Mouse (Mus musculus) MEL (cell line): ENCODE data around the gene Ext2.

ENCODE experiments used
- CHD1 ChIP-seq: IDR thresholded peaks from 2 replicates; pipeline ENCODE4 v1.6.1; 2012; ENCODE audit warnings: low read depth, mild to moderate bottlenecking, inconsistent platforms, low read length, improper control_type of control experiment
- CHD2 ChIP-seq: IDR thresholded peaks from 2 replicates; pipeline ENCODE4 v1.6.1; 2011; ENCODE audit warnings: low read length, improper control_type of control experiment
- CTCF ChIP-seq, 3 experiments: IDR thresholded peaks in 2 of 3; conservative IDR thresholded peaks in 1 of 3; 2 replicates each; pipeline ENCODE4 v1.5.1; 2011 to 2012; ENCODE audit warnings: low read length in 3 of 3, low read depth in 2 of 3, mild to moderate bottlenecking in 2 of 3, improper control_type of control experiment in 1 of 3, inconsistent platforms in 1 of 3, mixed read lengths in 1 of 3, moderate library complexity in 1 of 3; ENCODE audit not compliant: control insufficient read depth in 1 of 3, insufficient read depth in 1 of 3, poor library complexity in 1 of 3, severe bottlenecking in 1 of 3
- MAX ChIP-seq: IDR thresholded peaks from 2 replicates; pipeline ENCODE4 v1.6.1; 2011; ENCODE audit warnings: low read length, improper control_type of control experiment
- POLR2A ChIP-seq, 2 experiments: IDR thresholded peaks; 2 replicates each; pipeline ENCODE4 v1.6.1; 2011 to 2012; ENCODE audit warnings: low read length in 2 of 2, mild to moderate bottlenecking in 2 of 2, control low read depth in 1 of 2, improper control_type of control experiment in 1 of 2, low read depth in 1 of 2, moderate library complexity in 1 of 2; ENCODE audit not compliant: control insufficient read depth in 1 of 2, insufficient read depth in 1 of 2, poor library complexity in 1 of 2
- TCF12 ChIP-seq: IDR thresholded peaks from 2 replicates; pipeline ENCODE4 v1.6.1; 2014; ENCODE audit warnings: low read depth, mild to moderate bottlenecking, inconsistent platforms, low read length, improper control_type of control experiment, moderate library complexity

- TF ChIP-seq CTCF (IDR thresholded peaks at IDR 0.05 in 2 of 3, conservative IDR thresholded peaks at IDR 0.05 in 1 of 3; ENCODE audit: control insufficient read depth in 1 of 3, insufficient read depth in 1 of 3, low read depth in 2 of 3, low read length in 3 of 3, poor library complexity in 1 of 3, severe bottlenecking in 1 of 3): no peak
- TF ChIP-seq POLR2A (IDR thresholded peaks at IDR 0.05; ENCODE audit: control insufficient read depth in 1 of 2, insufficient read depth in 1 of 2, low read depth in 1 of 2, low read length in 2 of 2, poor library complexity in 1 of 2): no peak
- no peak for TF ChIP-seq TCF12
- no peak for TF ChIP-seq CHD2
- TF ChIP-seq CHD1: no peak
- no peak for TF ChIP-seq MAX
Observed at GRCm38 (mm10) chr2:93790798-93791345, 31.5 kb downstream of the Ext2 start.
